Mouse (Mus musculus) layer of hippocampus, adult 2 months (tissue): ENCODE measurements at regions not wholly inside any gene's neighbourhood (a gene's known extent, or its start where the extent isn't known, plus 50 kb on each side); places are given as distances from the start of the nearest gene placed in this dataset.

Experiments
- DNase-seq, 2 experiments: peaks; one replicate each; pipeline ENCODE4 v3.0.0; 2022; ENCODE audit warnings: low spot score in 2 of 2
- H3K27ac ChIP-seq: fragments of 200-600 bp; 2 replicates; pipeline ENCODE4 v1.8.1; 2022
- H3K4me3 ChIP-seq: fragments of 200-600 bp; 2 replicates; pipeline ENCODE4 v1.8.1; 2022; ENCODE audit warnings: mild to moderate bottlenecking
- CTCF ChIP-seq: fragments of 200-600 bp; conservative IDR thresholded peaks from 2 replicates; pipeline ENCODE4 v1.8.1; 2022; ENCODE audit warnings: antibody characterized with exemption, mild to moderate bottlenecking, moderate library complexity

DNA sequence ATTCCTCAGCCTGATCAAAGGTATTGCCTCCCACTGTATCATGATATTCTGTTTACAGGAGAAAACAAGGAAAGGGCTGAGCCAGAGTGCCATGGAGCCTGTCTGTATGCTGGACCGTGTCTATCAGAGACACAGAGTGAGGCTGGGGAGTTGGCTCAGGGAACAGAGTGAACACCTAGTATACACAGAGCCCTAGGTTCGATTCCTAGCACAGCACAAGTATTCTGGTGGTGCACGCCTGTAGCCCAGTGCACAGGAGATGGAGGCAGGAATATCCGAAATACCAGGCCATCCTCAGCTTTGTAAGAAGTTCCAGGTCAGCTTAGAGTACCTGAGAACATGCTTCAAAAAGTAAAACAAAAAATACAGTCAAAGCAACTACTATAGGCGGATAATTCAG is 237.2 kb upstream of the Adgrl2 start:
- TF ChIP-seq CTCF: no peak

DNA sequence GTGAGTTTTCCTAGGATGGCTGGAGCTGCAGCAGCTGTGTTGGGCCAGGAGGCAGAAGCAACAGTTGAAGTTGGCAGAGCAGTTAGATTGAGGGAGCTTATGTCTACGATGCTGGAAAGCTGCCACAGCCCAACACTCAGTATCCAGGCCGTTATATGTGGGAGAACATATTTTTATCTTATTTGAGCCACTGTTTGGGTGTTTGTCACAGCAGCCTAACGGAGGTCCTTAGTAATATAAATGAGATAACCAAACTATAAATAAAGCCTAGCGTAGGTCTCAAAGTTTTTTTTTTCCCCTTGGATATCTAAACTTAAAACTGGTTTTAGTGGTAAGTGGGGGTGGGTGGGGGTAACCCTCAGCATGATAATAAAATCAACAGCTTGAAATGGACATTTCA is 236.4 kb upstream of the Adgrl2 start:
- Histone ChIP-seq H3K4me3 (no peak overlapping the region), H3K27ac (no peak overlapping the region)
- no peak for TF ChIP-seq CTCF
- DNase-seq: no peak

More for the DNA sequence above, 237.2 kb upstream of the Adgrl2 start:
- no peak overlapping the region for H3K4me3 ChIP-seq
- DNase-seq: no peak
- no peak overlapping the region for H3K27ac ChIP-seq

DNA sequence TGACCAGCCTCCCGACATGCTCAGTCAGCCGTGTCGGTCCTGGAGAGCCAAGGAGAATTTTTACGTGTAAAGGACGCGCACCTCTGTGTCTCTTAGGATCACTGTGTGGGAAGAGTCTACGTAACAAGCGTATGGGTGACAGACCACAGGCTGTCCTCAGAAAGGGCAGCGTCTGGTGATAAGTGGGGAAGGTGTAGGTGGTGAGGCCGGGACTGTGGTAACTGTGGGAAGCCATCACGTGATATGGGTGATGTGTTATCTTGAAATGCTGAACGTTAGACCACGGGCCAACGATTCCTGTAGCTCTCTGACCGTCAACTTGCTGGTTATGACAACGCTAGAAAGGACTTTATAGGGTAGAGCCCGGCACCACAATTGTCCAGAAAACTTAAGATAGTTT is 235.3 kb upstream of the Adgrl2 start:
- Histone ChIP-seq H3K4me3 (no peak overlapping the region), H3K27ac (no peak overlapping the region)
- no peak for TF ChIP-seq CTCF
- DNase-seq: no peak

GRCm38 (mm10) chr3:149224271-149224670 is 233.9 kb upstream of the Adgrl2 start:
- TF ChIP-seq CTCF: no peak
- Histone ChIP-seq H3K27ac (no peak overlapping the region), H3K4me3 (no peak overlapping the region)
- no peak for DNase-seq

- no peak overlapping the region for H3K4me3 ChIP-seq
- no peak overlapping the region for H3K27ac ChIP-seq
- no peak for TF ChIP-seq CTCF
- no peak for DNase-seq
Measured at GRCm38 (mm10) chr3:149223776-149224175, 233.4 kb upstream of the Adgrl2 start.

DNA sequence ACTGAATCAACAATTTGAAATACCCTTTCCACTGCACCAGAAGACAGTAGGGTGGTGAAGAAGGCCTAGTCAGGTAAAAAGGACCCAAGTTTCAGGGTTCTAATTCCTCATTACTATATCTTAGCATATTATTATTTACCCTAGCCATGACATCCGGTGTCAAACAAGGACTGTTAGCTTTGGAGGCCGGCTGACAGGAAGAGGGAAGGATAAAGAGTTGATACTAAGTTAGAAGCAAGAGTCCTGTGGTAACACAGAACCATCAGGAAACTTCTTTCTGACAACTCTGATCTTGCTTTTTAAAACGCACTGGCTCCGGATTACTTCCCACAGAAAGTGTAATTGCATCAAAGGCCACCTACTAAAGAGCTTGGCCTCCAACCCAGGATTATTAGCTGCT is 230.6 kb upstream of the Adgrl2 start:
- Histone ChIP-seq H3K27ac (no peak overlapping the region), H3K4me3 (no peak overlapping the region)
- DNase-seq: no peak
- TF ChIP-seq CTCF: no peak

DNA sequence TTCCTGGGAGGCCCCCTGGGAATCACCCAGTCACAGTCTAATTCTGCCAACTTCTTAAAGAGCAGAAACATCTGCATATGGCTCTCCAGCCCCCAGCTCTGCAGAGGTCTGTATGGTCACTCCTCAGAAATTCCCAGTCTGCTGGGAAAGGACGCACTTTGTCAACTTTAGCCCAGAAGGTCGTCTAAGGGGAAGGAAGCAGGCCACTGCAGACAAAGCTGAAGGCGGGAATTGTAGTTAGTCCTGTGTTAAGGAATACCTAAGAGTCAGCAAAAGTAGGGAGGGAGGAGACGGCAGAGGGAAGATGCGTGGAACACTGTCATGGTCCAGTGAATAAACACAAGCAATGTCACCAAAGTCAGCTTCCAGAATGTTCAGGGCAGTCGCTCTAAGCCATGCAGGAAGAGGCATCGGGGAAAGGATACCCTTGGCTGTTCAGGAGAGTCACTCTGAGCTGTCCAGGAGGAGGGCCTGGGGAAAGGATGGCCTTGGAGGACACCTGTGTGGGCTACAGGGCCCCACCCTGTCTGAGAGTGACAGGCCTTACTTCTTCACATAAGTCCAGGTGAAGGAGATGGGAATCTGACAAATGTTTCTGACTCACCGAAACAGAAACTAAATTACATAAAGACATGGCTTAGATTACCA is 230.1 kb upstream of the Adgrl2 start:
- TF ChIP-seq CTCF: no peak
- no peak overlapping the region for H3K4me3 ChIP-seq
- no peak for DNase-seq
- H3K27ac ChIP-seq: no peak overlapping the region; the same call in 1 of the 2 replicates

DNA sequence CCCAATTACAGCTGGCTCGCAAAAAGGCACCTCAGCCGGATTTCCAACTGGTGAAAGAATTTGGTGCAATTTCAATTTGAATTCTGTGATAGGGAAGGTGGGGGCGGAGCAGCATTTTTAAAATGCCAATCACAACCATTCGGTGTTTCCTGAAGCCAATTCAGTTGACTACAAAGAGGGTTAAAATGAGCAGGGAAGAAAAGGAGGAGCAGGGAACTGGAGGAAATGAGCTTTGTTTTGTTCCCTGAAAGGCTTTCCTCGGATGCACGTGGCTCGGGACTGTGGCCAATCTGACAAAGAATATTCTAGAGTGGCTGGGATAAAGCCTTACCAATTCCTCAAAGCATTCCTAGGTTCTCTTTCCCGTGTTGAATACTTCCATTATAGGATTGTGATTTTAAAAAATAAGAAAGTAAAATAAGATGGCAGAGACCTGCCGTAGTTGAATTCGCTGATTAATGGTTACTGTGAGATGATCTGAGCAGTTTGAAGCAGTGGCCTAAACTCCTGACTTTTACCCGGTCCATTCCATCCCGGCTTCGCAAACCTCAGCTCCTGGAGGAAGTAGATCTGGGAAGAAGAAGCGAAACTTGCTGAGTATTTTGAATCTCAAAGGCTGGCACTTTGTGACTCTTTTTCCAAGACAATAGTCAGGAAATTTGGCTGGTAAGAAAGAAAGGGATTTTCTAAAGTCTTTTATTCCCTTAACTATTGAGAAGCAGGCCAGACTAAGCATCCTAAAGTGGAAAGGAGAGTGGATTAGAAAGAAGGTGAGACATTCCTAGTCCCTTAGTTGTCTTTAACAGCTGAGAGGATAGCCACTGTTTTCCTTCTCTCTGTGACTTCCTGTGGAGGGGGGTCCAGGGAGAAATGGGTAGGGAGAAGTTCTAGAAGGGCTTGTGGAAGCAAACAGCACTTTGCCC is 229.3 kb upstream of the Adgrl2 start:
- DNase-seq: peak in 1 of 2 experiments; percentile 11
- H3K27ac ChIP-seq: peak overlapping the region; percentile 32; the same call in 1 of the 2 replicates

DNA sequence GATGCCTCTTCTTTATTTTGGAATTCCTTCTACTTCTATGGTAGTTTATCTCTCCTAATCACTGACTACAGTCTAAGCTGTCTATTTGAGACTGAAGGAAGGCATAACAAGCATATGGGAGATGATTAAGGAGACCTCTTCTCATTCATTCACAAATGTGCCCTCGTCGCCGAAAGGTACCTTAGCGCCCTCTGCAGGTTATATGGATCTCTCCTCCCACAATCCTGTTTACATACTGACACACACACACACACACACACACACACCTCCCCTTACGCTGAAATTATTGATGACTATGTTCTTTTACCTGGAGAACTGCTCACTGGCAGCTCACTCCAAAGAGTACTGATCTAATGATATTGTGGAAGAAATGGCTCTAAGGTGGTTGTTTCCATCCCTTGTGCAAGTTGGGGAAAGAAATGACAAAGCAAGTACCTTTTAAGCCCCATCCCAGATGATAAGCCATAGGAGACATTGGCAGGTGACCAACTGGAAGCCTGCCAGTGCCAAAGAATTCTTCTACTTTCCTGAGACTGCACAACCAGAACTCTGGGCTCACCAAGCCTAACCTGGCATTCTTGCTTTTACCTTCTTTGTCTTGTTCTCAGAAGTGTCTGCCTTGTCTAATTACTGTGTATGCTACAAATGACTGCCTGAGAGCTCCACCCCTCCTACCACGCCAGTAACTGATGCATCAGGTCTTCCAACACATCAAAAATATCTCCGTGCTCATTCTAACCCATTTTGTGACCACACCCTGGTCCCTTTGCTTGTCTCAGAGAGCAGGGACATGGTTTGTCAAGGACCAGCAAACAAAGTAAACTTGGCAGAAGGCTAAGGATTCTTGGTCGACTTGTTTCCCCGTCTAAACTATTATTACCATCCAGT is 227.8 kb upstream of the Adgrl2 start:
- Histone ChIP-seq H3K27ac (no peak overlapping the region), H3K4me3 (no peak overlapping the region)
- no peak for DNase-seq
- TF ChIP-seq CTCF: peak; percentile 38

More for the DNA sequence above, 229.3 kb upstream of the Adgrl2 start:
- H3K4me3 ChIP-seq: peak overlapping the region; percentile 13; the same call in 1 of the 2 replicates
- no peak for TF ChIP-seq CTCF

DNA sequence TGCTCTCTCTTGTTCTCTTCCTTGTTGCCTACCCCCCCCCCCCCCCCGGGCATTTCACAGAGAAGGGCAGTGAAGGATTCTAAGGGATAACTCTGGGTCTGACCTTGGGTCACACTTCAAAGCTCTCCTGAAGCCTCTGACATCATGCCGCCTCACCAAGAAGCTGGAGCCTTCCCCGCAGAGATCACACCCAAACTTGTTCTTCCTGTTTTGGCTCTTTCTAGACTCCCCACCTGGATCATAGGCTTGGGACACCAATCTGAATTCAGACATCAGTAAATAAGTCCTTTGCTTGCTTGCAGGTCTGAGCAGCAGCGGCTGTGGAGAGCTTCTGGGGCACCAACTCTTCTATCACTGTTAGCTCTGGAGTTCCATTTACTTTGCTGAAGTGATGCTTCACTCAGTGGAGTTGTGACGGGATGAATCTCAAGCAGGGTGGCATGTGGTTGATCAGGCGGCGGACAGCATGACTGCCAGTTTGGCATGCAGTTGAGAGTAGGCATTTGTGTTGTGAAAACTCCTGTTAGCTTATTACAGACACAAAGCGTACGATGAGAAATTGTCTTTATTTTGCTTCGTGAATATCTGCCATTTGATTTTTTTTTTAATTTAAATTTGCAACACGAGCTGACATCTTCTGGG is 226.5 kb upstream of the Adgrl2 start:
- TF ChIP-seq CTCF: no peak
- DNase-seq: peak; percentile 55 to 57
- Histone ChIP-seq H3K27ac (no peak overlapping the region), H3K4me3 (no peak overlapping the region)

- TF ChIP-seq CTCF: no peak
- no peak overlapping the region for H3K4me3 ChIP-seq
- no peak overlapping the region for H3K27ac ChIP-seq
- DNase-seq: no peak
Measured at GRCm38 (mm10) chr3:149215691-149216090, 225.3 kb upstream of the Adgrl2 start.

- H3K27ac ChIP-seq: no peak overlapping the region
- H3K4me3 ChIP-seq: no peak overlapping the region
- TF ChIP-seq CTCF: no peak
- no peak for DNase-seq
Measured at GRCm38 (mm10) chr3:149211909-149212308, 221.6 kb upstream of the Adgrl2 start.
